Mouse (Mus musculus) thymus, postnatal 14 days (tissue): ENCODE data around the gene Tex14.
"Not testable (repeated sequence)": the region's sequence is repeated elsewhere in the genome, so short reads cannot be mapped to it uniquely, and the experiment has no call there.

Source experiments
- DNase-seq: peaks from one replicate; pipeline ENCODE4 v3.0.0; 2021

The Tex14 gene

DNA sequence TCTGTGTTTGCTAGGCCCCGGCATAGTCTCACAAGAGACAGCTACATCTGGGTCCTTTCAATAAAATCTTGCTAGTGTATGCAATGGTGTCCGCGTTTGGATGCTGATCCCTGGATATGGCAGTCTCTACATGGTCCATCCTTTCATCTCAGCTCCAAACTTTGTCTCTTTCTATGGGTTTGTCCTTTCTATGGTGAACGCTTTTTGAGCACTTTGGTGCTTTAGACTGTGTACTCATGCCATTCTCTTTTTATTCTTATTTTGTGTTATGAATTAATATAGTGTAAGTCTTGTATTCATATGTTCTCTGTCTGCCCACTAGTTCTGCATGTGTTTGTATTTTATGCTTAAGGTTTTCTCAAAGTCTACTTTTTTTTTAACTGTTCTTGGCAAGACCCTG lies 67.2 kb downstream of the Tex14 start:
- not testable (repeated sequence) for DNase-seq

DNA sequence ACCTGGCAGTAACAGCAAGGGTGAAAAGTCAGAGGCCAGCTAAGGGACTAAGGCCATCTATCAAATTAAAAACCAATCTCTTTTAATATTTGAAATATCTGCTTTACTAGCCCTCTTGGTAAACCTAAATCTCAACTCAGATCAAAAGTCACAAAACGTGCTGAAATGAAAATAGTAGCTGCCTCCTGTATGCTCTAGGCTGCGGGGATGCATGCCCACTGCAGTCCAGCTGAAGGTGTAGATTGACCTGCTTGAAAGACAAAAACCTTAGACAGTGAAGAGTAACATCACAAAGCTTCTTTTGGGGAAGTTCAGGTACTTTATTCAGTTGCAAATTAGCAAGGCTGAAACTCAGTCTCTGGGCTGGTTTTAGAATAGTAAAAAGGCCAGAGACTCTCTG lies 74.3 kb downstream of the Tex14 start:
- DNase-seq = not testable (repeated sequence)

DNA sequence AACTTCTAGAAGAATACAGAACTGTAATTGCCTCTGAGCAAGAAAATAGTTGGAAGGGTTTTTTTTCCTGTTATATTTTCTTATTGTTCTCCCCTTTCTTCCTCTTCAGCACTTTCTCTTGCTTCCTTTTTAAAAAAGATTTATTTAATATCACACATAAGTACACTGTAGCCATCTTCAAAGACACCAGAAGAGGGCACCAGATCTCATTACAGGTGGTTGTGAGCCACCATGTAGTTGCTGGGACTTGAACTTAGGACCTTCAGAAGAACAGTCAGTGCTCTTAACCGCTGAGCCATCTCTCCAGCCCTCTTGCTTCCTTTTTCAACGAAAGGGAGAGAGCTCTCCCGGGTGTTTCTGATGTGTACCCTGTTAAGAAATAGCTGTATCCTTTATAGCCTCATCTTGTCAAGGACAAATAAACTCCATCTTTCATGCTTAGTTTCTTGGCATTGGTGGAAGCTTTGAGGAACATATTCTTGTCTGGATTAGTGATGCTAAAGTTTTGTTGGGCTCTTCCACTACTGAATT lies 79.0 kb downstream of the Tex14 start:
- DNase-seq = no peak

DNA sequence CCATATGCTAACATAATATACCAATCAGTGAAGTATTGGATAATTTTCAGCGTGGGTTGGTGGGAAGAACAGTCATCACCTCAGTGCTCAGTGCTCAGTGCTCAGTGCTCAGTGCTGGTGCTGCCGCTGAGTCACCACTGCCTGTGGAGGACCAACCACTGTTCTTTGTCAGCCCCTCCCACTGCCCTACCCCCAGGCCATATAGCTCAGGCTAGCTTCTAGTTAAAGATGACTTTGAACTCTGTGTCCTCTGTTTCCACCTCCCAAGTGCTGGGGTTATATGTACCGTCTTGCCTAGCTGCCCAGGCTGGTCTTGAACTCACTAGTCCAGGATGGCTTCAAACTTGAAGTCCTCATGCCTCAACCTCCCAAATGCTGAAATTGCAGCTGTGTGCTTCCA lies 84.1 kb downstream of the Tex14 start:
- DNase-seq = no peak

DNA sequence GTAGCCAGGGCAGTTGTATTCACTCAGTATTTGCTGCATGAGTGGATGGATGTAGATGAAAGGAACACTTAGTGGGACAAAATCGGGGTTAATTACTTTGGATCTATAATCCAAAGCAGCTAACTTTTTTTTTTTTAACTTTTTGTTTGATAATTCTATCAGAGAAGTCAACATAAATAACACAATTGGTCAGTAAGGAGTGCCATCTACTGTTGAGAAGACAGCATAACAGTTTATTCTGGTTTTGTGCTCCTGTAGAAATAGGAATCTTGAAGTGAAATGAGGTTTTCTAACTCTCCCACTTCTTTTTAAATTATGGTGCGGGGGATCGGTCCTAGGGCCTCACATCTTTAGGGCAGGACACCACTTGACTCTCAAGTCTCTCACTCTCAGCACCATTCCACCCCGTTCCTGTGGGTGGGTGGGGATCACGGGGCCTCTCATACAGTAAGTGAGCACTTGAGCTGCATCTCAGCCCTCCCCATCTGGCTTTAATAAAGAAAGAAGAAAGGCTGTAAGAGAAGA lies 99.9 kb downstream of the Tex14 start:
- DNase-seq = no peak

DNA sequence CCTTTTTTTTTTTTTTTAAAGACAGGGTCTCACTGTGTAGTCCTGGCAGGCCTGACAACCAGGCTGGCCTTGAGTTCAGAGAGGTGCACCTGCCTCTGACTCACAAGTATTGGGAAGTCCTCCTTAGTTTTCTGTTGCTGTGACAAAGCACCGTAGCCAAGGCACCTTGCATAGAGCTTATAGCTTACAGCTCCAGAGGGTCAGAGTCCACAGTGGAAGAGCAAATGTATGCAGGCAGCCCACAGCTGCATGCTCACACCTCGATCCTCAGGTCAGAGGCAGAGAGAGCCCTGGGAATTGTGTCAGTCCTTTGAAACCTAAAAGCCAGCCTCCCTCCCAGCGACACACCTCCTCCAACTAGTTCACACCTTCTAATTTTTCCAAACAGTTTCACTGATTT lies 101.6 kb downstream of the Tex14 start:
- DNase-seq = no peak

DNA sequence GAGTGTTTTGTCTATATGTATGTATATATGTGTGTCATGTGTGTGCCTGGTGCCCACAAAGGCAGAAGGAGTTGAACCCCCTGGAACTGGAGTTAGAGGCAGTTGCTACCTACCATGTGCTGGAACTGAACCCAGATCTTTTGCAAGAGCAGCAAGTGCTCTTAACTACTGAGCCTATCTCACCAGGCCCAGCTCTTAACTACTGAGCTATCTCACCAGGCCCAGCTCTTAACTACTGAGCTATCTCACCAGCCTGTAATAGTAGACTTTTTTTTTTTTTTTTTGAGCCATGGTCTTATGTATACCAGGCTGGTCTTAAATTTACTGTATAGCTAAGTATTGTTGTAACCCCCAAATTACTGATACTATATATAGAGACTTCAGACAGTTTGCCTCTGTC lies 102.2 kb downstream of the Tex14 start:
- DNase-seq = no peak

DNA sequence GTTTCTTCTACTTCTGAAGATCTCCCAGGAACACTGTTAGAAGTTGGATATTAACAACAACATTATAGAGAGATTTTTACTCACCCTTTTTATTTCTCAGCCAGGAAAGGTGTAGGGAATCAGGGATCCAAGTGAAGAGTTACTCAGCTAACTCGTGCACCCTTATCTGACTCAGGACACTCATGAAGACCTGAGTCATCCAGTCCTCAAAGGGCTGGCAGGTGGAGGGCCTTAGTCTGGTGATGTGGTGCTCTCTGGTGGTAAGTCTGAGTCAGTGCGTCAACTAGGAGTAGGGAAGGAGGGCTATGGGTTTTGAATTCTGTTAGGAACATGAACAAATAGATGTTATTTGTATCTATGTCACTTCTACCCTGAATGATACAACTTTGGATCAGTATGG lies 114.4 kb downstream of the Tex14 start:
- DNase-seq = peak; percentile 60

DNA sequence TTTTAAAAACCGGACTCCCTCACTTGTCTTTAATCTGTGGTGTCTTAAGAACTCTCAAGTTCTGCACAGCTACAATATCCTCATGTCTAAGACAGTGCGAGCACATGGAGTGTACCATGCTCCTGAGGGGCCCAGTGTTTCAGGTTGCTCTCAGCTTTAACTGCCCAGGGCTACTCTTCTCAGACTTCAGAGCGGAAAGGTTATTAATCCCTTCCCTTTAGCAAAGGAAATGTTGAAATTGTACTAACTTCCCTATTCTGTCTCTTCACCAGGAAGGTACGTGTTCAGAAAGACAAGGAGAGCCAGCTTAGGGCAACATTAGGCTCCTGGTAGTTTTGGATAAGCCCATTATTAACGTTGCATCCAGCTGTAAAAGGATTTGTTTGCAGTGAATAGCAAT lies 118.6 kb downstream of the Tex14 start:
- DNase-seq = no peak

DNA sequence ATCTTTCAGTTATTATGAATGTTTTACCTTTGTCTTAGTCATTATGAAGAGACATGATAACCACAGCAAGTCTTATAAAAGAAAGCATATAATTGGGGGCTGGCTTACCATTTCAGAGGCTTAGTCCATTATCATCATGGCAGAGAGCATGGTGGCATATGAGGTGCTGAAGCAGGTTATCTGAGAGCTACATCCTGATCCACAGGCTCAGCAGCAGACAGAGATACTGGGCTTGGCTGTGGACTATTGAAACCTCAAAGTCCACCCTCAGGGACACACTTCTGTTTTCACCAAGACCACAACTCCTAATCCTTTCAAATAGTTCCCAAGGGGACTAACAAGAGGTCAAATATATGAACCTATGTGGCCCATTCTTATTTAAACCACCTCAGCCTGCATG lies 119.1 kb downstream of the Tex14 start:
- DNase-seq = no peak

DNA sequence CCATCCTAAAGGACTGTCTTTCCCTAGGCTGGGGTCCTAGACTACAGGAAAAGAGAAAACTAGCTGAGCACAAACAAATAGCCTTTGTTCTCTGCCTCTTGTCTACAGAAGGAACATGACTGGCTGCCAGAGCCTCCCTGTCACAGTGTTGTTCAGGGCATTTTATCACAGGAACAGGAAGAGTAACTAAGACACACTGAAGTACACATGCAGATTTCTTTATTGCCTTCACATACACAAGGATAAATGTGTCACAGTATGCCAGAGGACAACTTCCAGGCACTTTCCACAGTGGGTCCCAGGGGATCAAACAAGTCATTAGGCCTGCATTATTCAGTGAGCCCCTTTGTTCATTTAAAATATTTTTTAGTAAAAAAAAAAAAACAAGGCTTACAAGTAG lies 119.9 kb downstream of the Tex14 start:
- DNase-seq = no peak

DNA sequence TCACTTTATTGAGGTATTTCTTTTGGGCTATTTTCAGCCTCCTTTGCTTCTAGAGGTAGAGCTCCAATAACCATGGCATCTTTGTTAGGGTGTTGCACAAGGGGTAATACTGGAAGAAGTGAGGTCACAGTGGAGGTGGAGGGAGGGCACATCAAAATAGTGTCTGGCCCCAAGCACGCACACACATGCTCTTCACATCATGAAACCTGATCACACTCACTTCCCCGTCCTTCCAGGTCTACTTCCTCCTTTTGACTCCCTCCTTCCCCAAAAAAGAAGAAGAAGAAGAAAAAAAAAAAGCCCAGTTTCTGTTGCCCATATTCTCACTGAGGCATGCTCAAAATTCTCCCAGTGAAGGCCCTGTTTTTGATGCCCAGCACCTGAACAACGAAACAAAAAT lies 122.5 kb downstream of the Tex14 start:
- no peak for DNase-seq

DNA sequence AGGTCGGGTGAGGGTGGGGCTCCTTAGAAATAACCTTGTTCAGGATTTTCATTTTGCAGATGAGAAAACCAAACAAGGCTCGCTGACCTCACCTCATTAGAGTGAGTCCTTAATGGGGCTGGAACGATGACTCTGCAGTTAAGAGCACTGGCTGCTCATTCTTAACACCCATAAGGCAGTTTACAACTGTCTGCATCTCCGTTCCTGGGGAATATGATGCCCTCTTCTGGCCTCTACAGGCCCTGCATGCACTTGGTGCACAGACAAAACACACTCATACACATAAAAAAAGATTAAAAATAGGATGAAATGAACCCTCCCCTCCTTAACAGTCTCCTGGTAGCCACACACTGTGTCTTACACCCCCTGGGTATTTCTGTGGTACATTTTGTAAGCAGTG lies 123.1 kb downstream of the Tex14 start:
- DNase-seq = no peak

DNA sequence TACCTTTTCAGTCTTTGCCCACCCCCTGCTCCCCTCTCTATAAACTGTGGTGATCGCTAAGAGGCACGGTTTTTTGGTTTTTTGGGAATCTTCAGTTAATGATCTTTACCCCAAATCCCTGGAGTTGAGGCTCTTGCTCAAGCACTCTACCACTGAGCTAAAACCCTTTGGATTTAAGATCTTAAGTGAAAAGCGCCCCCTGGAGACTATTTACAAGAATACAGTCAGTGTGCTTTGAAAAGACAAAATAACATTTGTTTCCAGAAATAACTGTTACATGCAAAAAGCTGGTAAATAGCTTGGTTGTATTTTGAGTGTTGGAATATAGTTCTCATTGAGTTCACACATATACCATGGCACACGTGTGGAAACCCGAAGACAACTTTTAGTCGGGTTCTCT lies 126.8 kb downstream of the Tex14 start:
- DNase-seq = no peak

DNA sequence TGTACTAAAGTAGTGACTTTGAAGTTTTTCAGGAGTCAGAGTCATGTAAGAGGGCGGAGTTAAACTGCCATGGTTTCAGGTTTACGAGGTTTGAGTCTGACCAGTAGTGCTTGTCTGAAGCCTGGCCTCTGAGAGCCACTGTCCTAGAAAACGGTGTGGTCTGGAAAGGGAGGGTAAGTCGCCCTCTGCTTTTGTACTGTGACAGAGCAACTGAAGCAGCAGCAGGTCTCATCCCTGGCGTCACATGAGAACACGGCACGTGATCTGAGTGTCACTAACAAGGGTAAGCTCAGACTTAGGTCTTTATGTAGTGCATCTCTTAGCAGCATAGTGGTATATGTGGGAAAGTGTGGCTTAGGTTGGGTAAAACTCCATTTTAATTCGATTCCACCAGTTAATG lies 137.4 kb downstream of the Tex14 start:
- no peak for DNase-seq

DNA sequence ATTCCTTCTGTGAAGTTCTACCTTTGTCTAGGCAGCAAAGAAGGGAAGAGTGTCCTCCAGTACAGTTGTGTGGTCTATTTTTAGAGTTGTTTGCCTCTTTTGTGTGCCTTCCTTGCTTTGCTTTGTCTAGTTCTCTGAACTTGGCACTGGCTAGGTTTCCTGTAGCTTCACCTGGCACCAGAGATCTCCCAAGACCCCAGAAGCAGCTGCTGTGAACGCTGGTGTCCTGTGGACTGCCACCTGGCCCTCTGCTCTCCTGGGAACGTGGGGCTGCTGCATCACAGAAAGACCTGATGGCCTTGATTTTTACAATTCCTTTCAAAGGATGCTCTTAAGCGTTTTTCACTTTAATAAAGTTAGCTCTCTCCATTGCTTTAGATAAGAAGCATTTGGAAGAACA lies 138.0 kb downstream of the Tex14 start:
- DNase-seq = peak; percentile 6

DNA sequence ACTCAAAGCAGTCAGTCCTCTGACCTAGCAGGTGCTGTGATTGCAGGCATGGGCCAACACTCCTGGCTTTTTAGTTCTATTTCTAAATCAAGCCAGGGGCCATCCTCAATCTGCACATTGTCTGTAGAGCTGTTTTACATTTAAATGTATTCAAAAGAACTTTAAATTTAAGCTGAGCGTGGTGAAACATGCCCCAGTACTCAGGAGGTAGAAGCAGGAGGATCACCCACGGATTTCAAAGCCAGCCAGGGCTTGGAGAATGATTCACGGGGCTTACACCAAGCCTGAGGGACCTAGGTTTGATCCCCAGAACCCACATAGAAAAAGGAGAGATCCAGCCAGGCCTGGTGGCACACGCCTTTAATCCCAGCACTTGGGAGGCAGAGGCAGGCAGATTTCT lies 148.5 kb downstream of the Tex14 start:
- DNase-seq = no peak

DNA sequence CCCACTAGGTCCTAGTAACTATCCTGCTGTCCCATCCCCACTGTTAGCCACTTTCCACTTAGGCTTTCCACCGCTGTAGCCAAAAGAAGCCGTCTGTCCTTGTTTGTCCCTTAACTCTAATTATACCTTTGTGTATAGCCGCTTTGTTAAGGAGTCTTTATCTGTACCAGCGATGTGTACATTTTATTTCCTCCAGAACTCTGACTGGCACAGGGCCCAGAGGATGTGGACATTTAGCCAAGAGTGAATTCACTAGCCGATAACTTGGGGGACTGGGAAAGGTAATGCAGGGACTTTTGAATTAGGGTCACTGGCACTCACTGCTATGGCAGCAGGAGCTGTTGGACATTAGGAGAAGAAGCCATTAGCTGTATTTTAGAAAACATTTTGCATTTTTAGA lies 149.5 kb downstream of the Tex14 start:
- DNase-seq = no peak

DNA sequence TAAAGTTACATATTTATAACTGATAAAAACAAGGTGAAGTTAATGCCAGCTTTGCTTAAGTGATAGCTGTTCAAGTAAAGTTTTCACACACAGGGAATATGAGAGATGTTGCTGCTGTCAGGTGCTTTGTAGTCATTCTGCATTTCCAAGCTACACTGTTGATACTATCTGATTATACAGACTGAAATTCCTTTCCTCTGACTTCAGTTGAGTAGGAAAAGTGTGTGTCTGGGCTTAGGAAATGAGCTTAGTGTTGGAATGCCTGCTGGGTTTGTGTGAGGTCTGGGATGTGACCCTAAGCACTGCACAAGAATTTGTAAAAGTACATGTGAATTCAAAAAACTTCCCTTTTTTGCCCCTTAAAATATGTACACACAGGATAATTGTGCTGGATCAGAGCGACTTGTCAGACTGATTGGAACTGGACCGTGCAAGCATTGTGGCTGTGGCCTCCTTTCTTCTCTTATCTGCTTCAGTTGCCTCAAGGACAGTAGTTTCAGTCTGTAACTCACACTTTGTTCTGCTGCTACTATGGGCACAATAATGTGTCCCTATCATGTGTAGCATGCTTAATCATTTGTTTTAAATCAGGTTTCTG lies 150.3 kb downstream of the Tex14 start:
- DNase-seq = no peak

DNA sequence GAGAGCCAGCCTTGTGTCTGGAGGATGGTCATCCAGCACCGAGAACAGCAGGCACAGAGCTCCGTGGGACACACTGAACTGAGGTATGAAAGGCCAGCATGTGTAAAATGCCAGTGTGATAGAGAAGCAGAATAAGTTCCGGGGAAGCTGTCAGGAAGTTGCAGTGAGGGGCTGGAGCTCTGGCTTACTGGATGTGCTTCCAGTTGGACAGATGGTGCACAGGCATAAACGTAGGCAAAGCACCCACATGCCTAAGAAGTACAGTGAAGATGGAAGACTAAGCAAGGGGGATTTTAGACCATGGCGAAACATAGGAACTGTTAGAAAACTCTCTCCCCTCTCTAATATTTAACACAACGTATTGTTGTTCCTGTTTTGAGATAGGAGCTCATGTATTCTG lies 156.3 kb downstream of the Tex14 start:
- DNase-seq = no peak

DNA sequence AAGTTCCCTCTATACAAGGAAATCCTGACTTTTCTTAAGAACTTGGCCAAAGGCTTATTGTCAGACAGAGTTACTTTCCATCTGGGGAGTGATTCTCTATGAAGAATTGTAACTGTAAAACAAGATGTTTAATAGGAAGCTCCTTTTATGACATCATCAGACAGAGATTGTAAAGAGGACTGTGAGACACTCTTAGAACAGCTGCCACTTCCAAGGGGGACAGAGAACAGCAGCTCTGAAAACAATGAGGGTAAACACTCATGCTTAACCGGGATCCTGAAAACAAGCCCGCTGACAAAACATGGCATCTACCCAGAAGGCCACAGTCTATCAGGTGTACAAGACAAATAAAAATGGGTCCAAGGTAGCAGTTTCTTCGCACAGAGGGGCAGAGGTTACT lies 161.6 kb downstream of the Tex14 start, which contains the start of gene Gm11492:
Gm11492 (plus strand) TSS at position 153 of the 400 bp plus-strand sequence.
- DNase-seq = no peak

DNA sequence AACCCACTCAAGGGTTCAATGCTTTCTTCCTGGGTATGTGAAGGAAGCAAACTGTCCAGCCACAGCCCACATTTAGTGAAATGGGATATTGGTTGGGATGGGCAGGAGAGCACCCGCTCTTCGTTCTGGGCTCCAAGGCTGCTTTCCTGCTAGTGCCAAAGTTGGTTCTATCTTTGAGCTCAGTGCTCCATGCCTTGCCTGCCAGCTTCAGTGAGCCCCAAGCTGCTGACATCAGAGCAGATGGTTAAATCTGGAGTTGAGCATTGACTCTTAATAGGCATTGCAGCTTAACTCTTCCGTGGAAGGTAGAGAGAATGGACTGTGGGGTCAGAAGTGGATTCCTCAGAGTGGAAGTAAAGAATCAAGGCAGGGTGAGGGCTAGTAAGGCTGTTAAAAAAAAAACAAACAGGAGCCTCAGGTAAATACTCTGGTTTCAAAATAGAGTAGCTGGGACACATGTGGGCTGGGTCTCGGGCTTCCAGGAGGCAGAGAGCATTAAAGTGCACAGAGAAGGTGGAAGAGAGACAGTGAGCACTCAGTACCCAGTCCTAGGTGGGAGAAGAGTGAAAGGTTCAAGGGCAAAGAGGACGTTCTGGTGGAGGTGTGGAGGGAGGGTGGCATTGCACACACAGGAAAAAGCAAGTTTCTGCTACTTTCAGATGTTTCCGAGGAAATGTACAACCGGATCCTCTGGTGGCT lies 163.5 kb downstream of the Tex14 start, which contains the start of gene Sept4:
Sept4 (plus strand) TSS at position 649 of the 699 bp plus-strand sequence.
- no peak for DNase-seq

DNA sequence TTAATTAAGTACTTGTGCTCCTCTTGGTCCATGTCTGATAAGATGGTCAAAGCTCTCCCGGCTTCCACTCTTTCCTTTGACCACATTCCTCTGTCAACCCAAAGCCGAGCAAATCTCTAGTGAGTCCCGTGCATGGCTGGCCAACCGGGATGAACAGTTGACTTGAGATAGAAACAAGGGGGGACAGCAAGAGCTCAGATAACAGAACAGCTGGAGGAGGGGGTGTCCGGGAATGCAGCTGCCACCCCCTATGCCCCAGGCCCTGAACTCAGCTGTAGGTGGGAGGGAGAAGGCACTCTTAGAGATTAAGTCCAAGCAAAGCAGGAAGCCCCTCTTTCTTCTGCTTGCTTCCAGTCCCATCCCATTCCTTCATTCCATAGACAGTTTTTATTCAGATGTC lies 165.9 kb downstream of the Tex14 start:
- DNase-seq = no peak

DNA sequence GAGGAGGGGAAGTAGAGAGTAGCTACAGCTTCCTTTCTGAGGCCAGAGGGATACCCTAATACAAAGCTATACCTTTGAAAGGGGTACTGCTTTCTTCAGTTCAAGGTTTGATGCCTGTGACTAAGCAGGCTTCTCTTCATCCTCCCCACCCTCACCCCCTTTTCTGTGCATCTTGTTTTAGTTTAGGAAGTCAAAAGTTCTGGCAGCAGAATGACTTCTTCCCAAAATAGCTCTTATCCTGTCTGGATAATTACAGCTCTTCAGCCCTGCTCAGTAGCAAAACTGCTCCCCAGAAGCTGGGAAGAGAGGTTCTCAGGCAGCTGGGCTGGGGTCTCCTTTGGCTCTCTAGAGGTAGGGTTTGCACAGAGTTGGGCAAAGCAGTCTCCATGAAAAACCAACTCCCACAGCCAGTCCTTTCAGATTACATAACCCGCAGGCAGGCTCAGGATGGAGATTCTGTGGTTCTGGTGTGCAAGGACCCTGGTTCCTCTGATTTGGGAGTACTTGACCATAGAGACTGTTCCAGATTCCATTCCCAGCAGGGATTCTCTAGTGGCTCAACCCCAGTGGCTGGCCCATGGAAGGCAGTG lies 166.6 kb downstream of the Tex14 start:
- DNase-seq = no peak
